Mouse (Mus musculus) stomach, postnatal 0 days (tissue): ENCODE measurements around the gene Pgs1.

Experiments used
- CTCF ChIP-seq: IDR thresholded peaks from 2 replicates; pipeline ENCODE4 v1.5.1; 2016; ENCODE audit warnings: antibody characterized with exemption, low read depth, mild to moderate bottlenecking, moderate library complexity
- EP300 ChIP-seq: optimal IDR thresholded peaks from 2 replicates; pipeline ENCODE3; 2016; ENCODE audit warnings: antibody characterized with exemption

DNA sequence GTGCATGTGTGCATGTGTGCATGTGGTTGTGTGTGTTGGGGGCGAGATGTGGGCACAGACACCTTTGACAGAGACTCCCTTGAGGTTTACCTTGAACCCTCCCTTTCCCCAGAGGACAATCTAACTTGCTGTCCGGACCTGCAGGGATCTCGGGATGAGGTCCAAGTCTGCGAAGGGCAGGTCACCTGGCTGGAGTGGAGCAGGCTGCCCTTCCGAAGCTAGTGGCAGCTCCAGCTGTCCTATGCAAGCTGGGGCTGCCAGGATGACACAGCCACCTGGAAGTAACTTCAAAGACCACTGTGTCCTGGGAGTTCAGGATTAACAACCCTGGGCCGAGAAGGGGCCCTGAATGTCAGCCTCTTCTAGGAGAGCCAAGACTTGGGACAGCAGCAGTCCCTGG lies 34.7 kb upstream of the Pgs1 start:
- TF ChIP-seq CTCF: no peak
- TF ChIP-seq EP300: no peak
